Mouse (Mus musculus): ENCODE measurements around the gene Smpd4. TPM values are rescaled to one million over a fixed set of nuclear protein-coding genes. Genes with fewer than 3 reads are reported as not detected.

Smpd4 gene
- total RNA-seq, 2 experiments from 2014 or later = 29.8 to 31.9 TPM

GRCm38 (mm10) chr16:17637610-17638009, 18.5 kb downstream of the Smpd4 start:
- intact Hi-C loops (cut with DNase I) = no loop called here
- DNase-seq = no peak

GRCm38 (mm10) chr16:17638036-17638628, 19.0 kb downstream of the Smpd4 start:
- intact Hi-C loops (cut with DNase I) = no loop called here
- no peak for DNase-seq

- DNase-seq = no peak
- intact Hi-C loops (cut with DNase I) = no loop called here
Observed at GRCm38 (mm10) chr16:17639081-17639480, 19.9 kb downstream of the Smpd4 start.

GRCm38 (mm10) chr16:17639951-17640350, 20.8 kb downstream of the Smpd4 start:
- no peak for DNase-seq
- intact Hi-C loops (cut with DNase I) = loop anchor here (10.0 kb wide), 1 partner anchor 85 kb away; no protein-coding TSS in a partner anchor

- DNase-seq = no peak
- intact Hi-C loops (cut with DNase I) = loop anchor here (10.0 kb wide), 1 partner anchor 84 kb away; no protein-coding TSS in a partner anchor
Observed at GRCm38 (mm10) chr16:17640706-17641105, 21.6 kb downstream of the Smpd4 start.

- DNase-seq = no peak
- intact Hi-C loops (cut with DNase I) = loop anchor here (10.0 kb wide), 1 partner anchor 84 kb away; no protein-coding TSS in a partner anchor
Observed at GRCm38 (mm10) chr16:17641301-17641700, 22.1 kb downstream of the Smpd4 start.

- DNase-seq = no peak
- intact Hi-C loops (cut with DNase I) = loop anchor here (10.0 kb wide), 1 partner anchor 82 kb away; no protein-coding TSS in a partner anchor
Observed at GRCm38 (mm10) chr16:17642311-17642710, 23.2 kb downstream of the Smpd4 start.

GRCm38 (mm10) chr16:17643437-17643990, 24.4 kb downstream of the Smpd4 start:
- DNase-seq = no peak
- intact Hi-C loops (cut with DNase I) = loop anchor here (10.0 kb wide), 1 partner anchor 81 kb away; no protein-coding TSS in a partner anchor

- peak; percentile 85 to 87 for DNase-seq
- intact Hi-C loops (cut with DNase I) = loop anchor here (10.0 kb wide), 1 partner anchor 78 kb away; no protein-coding TSS in a partner anchor
Observed at GRCm38 (mm10) chr16:17646310-17647114, 27.4 kb downstream of the Smpd4 start, which contains the start of gene Ccdc74a. Gene Ccdc74a, plus strand, starts transcription at chr16:17646470.

GRCm38 (mm10) chr16:17647156-17647555, 28.0 kb downstream of the Smpd4 start:
- no peak for DNase-seq
- intact Hi-C loops (cut with DNase I) = loop anchor here (10.0 kb wide), 1 partner anchor 78 kb away; no protein-coding TSS in a partner anchor

- DNase-seq = no peak
- intact Hi-C loops (cut with DNase I) = loop anchor here (10.0 kb wide), 1 partner anchor 77 kb away; no protein-coding TSS in a partner anchor
Observed at GRCm38 (mm10) chr16:17647566-17648340, 28.6 kb downstream of the Smpd4 start.

- intact Hi-C loops (cut with DNase I) = loop anchor here (10.0 kb wide), 1 partner anchor 75 kb away; no protein-coding TSS in a partner anchor
- no peak for DNase-seq
Observed at GRCm38 (mm10) chr16:17649925-17650605, 30.9 kb downstream of the Smpd4 start.

- DNase-seq = no peak
- intact Hi-C loops (cut with DNase I) = no loop called here
Observed at GRCm38 (mm10) chr16:17650711-17651110, 31.6 kb downstream of the Smpd4 start.

GRCm38 (mm10) chr16:17652607-17653006, 33.5 kb downstream of the Smpd4 start:
- no peak for DNase-seq

GRCm38 (mm10) chr16:17653601-17654000, 34.4 kb downstream of the Smpd4 start:
- intact Hi-C loops (cut with DNase I) = no loop called here
- DNase-seq = no peak

More at GRCm38 (mm10) chr16:17652607-17653006, 33.5 kb downstream of the Smpd4 start:
- intact Hi-C loops (cut with DNase I) = no loop called here

GRCm38 (mm10) chr16:17654188-17654795, 35.1 kb downstream of the Smpd4 start:
- intact Hi-C loops (cut with DNase I) = no loop called here
- no peak for DNase-seq

- intact Hi-C loops (cut with DNase I) = no loop called here
- DNase-seq = no peak
Observed at GRCm38 (mm10) chr16:17656212-17656871, 37.2 kb downstream of the Smpd4 start.

- no peak for DNase-seq
- intact Hi-C loops (cut with DNase I) = no loop called here
Observed at GRCm38 (mm10) chr16:17665568-17665967, 46.4 kb downstream of the Smpd4 start.

- intact Hi-C loops (cut with DNase I) = no loop called here
Observed at GRCm38 (mm10) chr16:17669886-17670285, 50.7 kb downstream of the Smpd4 start.

More at GRCm38 (mm10) chr16:17669886-17670285, 50.7 kb downstream of the Smpd4 start:
- DNase-seq = no peak

All from heart, postnatal 10 days (tissue).